Mouse (Mus musculus) hindbrain, embryonic 10.5 days (tissue): ENCODE measurements around the gene Phrf1. TPM values are rescaled to one million over a fixed set of nuclear protein-coding genes. Genes with fewer than 3 reads are reported as not detected.
A peak's percentile ranks its signal among the peaks of the same experiment; 100 is the strongest.

Experiments
- DNase-seq: peaks from one replicate; pipeline ENCODE4 v3.0.0-alpha.2; 2017; ENCODE audit warnings: low spot score
- H3K27ac ChIP-seq: fragments of 300-500 bp; sonication (generic); 2 replicates; pipeline ENCODE4 v1.5.1; 2016; ENCODE audit warnings: mild to moderate bottlenecking, moderate library complexity
- H3K27me3 ChIP-seq: fragments of 300-500 bp; sonication (generic); 2 replicates; pipeline ENCODE4 v1.6.1; 2016; ENCODE audit warnings: mild to moderate bottlenecking; ENCODE audit not compliant: poor library complexity, insufficient read depth, severe bottlenecking
- H3K36me3 ChIP-seq: fragments of 300-500 bp; sonication (generic); 2 replicates; pipeline ENCODE4 v1.6.1; 2016; ENCODE audit warnings: mild to moderate bottlenecking, moderate library complexity
- H3K4me1 ChIP-seq: fragments of 300-500 bp; sonication (generic); replicated peaks from 2 replicates; pipeline ENCODE4 v1.6.1; 2016; ENCODE audit warnings: mild to moderate bottlenecking
- H3K4me3 ChIP-seq: fragments of 300-500 bp; sonication (generic); 2 replicates; pipeline ENCODE4 v1.5.1; 2016; ENCODE audit warnings: mild to moderate bottlenecking, moderate library complexity
- H3K9me3 ChIP-seq: fragments of 300-500 bp; sonication (generic); 2 replicates; pipeline ENCODE4 v1.6.1; 2016; ENCODE audit warnings: mild to moderate bottlenecking, moderate library complexity
- WGBS: fragments of 180-500 bp; shearing (Covaris S2); methylation state at CpG from one replicate; pipeline ENCODE4 v1.1.7; 2016; 5-methylcytosine and 5-hydroxymethylcytosine counted together
- polyA plus RNA-seq: library from polyadenylated mRNA; unstranded; fragments of >200 nt; fragmentation: Nextera tagmentation; extraction: Ambion mirVana; gene quantifications from 2 replicates; pipeline ENCODE4 v1.2.1, GENCODE M21; 2016

Phrf1 gene
- polyA plus RNA-seq, 1 experiment from 2014 or later: 106 TPM

- peaks cover 86% of the 10 kb centered on the region for H3K4me1 ChIP-seq
- no peak for DNase-seq
- 1% methylated on average over 42 of the region's 42 CpGs for WGBS
Observed at GRCm38 (mm10) chr7:141215880-141216733, 12.5 kb upstream of the Phrf1 start.

DNA sequence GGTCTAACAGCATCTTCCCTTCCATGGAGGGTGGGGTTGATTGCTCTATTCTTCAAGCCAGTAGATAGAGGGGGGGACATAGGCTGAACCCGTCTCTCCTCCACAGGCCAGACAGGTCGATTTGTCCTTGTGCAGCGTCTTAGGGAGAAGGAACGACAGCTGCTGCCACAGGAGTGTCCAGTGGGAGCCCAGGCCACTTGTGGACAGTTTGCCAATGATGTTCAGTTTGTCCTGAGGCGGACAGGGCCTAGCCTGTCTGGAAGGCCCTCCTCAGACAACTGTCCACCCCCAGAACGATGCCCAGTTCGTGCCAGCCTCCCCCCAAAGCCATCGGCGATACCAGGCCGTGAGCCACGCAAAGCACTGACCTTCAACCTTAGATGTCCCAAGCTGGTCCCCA, 11.7 kb upstream of the Phrf1 start:
- no peaks in the 10 kb centered on the region for H3K9me3 ChIP-seq
- DNase-seq: no peak
- 90% methylated on average over 11 of the region's 11 CpGs for WGBS
- H3K4me3 ChIP-seq: peak overlapping the region; percentile 77
- H3K27ac ChIP-seq: peak overlapping the region; percentile 97
- H3K36me3 ChIP-seq: peaks cover 35% of the 10 kb centered on the region
- H3K4me1 ChIP-seq: peaks cover 85% of the 10 kb centered on the region
- H3K27me3 ChIP-seq: no peaks in the 10 kb centered on the region

More at GRCm38 (mm10) chr7:141215880-141216733, 12.5 kb upstream of the Phrf1 start:
- peak overlapping the region; percentile 97 for H3K27ac ChIP-seq
- no peaks in the 10 kb centered on the region for H3K27me3 ChIP-seq
- peak overlapping the region; percentile 77 for H3K4me3 ChIP-seq
- H3K36me3 ChIP-seq: peaks cover 35% of the 10 kb centered on the region
- H3K9me3 ChIP-seq: no peaks in the 10 kb centered on the region

- H3K4me1 ChIP-seq: peaks cover 89% of the 10 kb centered on the region
Observed at GRCm38 (mm10) chr7:141217343-141218013, 11.1 kb upstream of the Phrf1 start.

DNA sequence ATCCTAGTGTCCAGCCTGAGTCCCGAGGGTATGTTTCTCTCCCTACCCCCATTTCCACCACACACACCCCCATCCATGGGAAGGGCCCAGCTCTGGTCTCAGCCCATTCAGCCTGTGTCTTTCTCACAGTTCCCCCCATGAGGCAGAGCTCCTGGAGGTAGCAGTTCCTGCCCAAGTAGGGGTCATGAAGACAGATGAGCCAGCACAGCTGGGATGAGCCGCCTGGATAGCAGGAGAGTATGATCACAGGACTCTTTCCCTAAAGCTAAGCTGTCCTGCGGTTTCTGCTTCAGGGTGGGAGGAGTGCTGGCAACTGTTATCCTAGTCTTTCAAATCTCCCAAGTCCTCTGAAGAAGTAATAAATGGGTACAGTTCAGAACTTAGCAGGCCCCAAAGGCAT, 10.4 kb upstream of the Phrf1 start:
- Histone ChIP-seq H3K4me1 (peaks cover 87% of the 10 kb centered on the region), H3K36me3 (peaks cover 35% of the 10 kb centered on the region), H3K27ac (no peak overlapping the region), H3K27me3 (no peaks in the 10 kb centered on the region), H3K4me3 (peak overlapping the region; percentile 16; the same call in 1 of the 2 replicates), H3K9me3 (no peaks in the 10 kb centered on the region)
- 85% methylated on average over 3 of the region's 3 CpGs for WGBS
- no peak for DNase-seq

More at GRCm38 (mm10) chr7:141217343-141218013, 11.1 kb upstream of the Phrf1 start:
- Histone ChIP-seq H3K36me3 (peaks cover 35% of the 10 kb centered on the region), H3K4me3 (peak overlapping the region; percentile 77; the same call in 1 of the 2 replicates), H3K9me3 (no peaks in the 10 kb centered on the region), H3K27me3 (no peaks in the 10 kb centered on the region), H3K27ac (no peak overlapping the region)
- WGBS: 91% methylated on average over 17 of the region's 17 CpGs
- no peak for DNase-seq

GRCm38 (mm10) chr7:141218557-141219133, 9.9 kb upstream of the Phrf1 start:
- H3K4me3 ChIP-seq: no peak overlapping the region; the same call in 1 of the 2 replicates

DNA sequence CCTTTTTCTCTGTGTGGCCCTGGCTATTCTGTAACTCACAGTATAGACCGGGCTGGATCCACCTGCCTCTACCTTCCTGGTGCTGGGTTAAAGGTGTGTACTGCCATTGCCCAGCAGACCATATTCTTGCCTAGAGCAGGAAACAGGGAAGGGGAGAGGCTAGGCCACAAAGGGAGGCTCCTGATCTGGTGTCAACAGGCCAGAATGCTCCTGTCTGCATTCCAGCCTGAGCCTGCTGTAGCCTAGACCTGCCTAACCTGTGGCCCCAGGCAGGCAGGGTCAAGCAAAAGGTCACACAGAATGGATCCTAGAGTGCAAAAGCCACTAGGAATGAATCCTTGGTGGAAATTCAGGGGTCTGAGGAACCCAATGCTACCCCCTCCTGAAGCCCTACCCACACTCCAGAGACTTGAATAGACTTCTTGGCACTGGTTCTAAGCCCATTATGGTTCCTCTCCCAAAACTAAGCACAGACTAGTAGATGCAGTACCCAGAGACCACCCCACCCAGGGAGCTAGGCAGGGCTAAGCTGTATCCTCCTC, 9.0 kb upstream of the Phrf1 start:
- Histone ChIP-seq H3K36me3 (peaks cover 35% of the 10 kb centered on the region), H3K27me3 (no peaks in the 10 kb centered on the region), H3K4me1 (peaks cover 73% of the 10 kb centered on the region), H3K27ac (no peak overlapping the region), H3K4me3 (no peak overlapping the region), H3K9me3 (no peaks in the 10 kb centered on the region)
- WGBS: 95% methylated on average over 1 of the region's 1 CpGs
- DNase-seq: no peak

More at GRCm38 (mm10) chr7:141218557-141219133, 9.9 kb upstream of the Phrf1 start:
- no peak overlapping the region for H3K27ac ChIP-seq
- H3K9me3 ChIP-seq: no peaks in the 10 kb centered on the region
- DNase-seq: no peak
- H3K36me3 ChIP-seq: peaks cover 35% of the 10 kb centered on the region
- H3K27me3 ChIP-seq: no peaks in the 10 kb centered on the region
- peaks cover 82% of the 10 kb centered on the region for H3K4me1 ChIP-seq
- WGBS: 86% methylated on average over 5 of the region's 5 CpGs

DNA sequence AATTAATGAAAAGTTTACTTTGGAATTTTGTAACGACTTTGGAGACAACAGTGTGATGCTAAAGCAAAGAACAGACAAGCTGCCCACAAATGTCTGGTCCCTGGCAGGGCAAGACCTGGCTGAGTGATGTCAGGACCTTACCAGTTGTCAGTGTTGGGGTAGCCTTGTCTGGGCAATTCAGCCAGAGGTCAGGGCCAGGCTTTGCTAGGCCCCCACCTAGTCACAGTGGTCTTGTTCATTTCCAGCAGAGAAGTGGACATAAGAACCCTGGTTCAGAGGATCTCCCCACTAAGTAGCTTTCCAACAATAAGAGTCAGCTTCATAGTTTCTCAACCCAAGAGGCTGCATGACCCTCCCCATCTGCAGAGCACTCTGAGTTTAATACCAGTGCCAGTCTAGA, 8.2 kb upstream of the Phrf1 start:
- H3K27me3 ChIP-seq: no peaks in the 10 kb centered on the region
- H3K27ac ChIP-seq: peak overlapping the region; percentile 93; the same call in 1 of the 2 replicates
- peak overlapping the region; percentile 65 for H3K4me3 ChIP-seq
- 79% methylated on average over 1 of the region's 1 CpGs for WGBS
- peaks cover 65% of the 10 kb centered on the region for H3K4me1 ChIP-seq
- H3K36me3 ChIP-seq: peaks cover 35% of the 10 kb centered on the region
- DNase-seq: no peak
- H3K9me3 ChIP-seq: no peaks in the 10 kb centered on the region

DNA sequence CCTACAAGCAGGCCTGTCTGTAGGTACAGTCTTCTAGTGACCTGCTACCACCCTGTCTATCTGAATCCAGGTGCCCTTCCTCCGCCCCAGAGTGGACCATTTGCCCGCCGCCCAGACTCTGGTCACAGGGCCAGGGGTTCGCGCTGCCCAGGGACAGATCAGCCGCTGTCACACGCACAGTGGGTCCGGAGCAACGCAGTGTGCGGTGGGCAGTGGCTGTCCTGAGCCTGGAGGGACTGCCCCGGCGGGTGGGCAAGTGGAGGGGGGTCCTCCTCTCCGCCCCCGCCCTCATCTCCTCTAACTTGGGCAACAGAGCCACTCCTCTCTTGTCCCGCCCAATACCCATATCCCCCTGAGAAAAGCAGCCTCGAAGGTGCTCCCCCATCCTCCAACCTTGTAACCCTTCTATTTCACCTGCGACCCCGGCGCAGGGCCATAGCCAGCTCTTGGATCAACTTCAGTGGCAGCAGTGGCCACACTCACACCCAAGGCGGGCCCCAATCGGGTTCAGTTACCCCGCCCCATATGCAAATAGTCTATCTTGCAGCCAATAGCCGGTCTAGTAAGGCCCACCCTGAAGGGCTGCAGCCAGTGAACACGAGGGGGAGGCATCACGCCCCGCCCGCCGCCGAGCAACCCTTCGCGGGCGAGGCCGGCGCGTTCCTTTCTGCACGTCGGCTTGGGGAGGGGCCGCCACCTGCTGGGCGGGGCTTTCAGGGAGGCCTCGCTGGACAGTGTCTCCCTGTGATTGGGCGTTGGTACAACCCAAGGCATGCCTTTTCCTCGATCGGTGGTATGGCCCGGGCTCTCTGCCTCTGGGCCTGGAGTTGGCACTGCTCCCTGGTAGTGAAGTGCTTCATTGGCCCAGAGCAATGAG, 7.1 kb upstream of the Phrf1 start:
- Histone ChIP-seq H3K4me3 (peak overlapping the region; percentile 65), H3K27me3 (no peaks in the 10 kb centered on the region), H3K4me1 (peaks cover 57% of the 10 kb centered on the region), H3K36me3 (peaks cover 35% of the 10 kb centered on the region), H3K9me3 (no peaks in the 10 kb centered on the region), H3K27ac (peak overlapping the region; percentile 93)
- DNase-seq: peak; percentile 99
- WGBS: 2% methylated on average over 44 of the region's 44 CpGs

GRCm38 (mm10) chr7:141222126-141222467, 6.5 kb upstream of the Phrf1 start:
- DNase-seq: no peak

GRCm38 (mm10) chr7:141222696-141223215, 5.8 kb upstream of the Phrf1 start:
- H3K4me3 ChIP-seq: peak overlapping the region; percentile 65; the same call in 1 of the 2 replicates
- peaks cover 25% of the 10 kb centered on the region for H3K36me3 ChIP-seq
- no peaks in the 10 kb centered on the region for H3K27me3 ChIP-seq
- peak overlapping the region; percentile 93 for H3K27ac ChIP-seq
- H3K9me3 ChIP-seq: no peaks in the 10 kb centered on the region
- peaks cover 45% of the 10 kb centered on the region for H3K4me1 ChIP-seq
- DNase-seq: no peak
- WGBS: 93% methylated on average over 4 of the region's 4 CpGs

More at GRCm38 (mm10) chr7:141222126-141222467, 6.5 kb upstream of the Phrf1 start:
- Histone ChIP-seq H3K27me3 (no peaks in the 10 kb centered on the region), H3K4me3 (peak overlapping the region; percentile 65), H3K27ac (peak overlapping the region; percentile 93), H3K36me3 (peaks cover 32% of the 10 kb centered on the region), H3K4me1 (peaks cover 51% of the 10 kb centered on the region), H3K9me3 (no peaks in the 10 kb centered on the region)
- 17% methylated on average over 8 of the region's 8 CpGs for WGBS

DNA sequence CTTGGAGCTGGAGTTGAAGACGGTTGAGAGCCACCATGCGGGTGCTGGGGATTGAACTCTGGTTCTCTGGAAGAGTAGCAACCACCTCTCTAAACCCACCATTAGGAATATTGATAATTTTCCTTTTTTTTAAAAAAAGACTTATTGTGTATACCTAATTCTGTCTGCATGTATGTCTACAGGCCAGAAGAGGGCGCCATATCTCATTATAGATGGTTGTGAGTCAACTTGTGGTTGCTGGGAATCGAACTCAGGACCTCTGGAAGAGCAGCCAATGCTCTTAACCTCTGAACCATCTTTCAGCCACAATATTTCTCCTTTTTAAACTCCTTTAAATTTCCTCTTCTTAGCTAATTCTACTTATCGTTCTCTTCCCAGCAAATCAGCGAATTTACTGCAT, 2.0 kb upstream of the Phrf1 start:
- no peak for DNase-seq
- no peak overlapping the region for H3K27ac ChIP-seq
- H3K9me3 ChIP-seq: no peaks in the 10 kb centered on the region
- WGBS: 83% methylated on average over 6 of the region's 6 CpGs
- H3K4me3 ChIP-seq: no peak overlapping the region
- H3K4me1 ChIP-seq: peaks cover 39% of the 10 kb centered on the region
- H3K27me3 ChIP-seq: no peaks in the 10 kb centered on the region
- peaks cover 14% of the 10 kb centered on the region for H3K36me3 ChIP-seq
